Mouse (Mus musculus) forebrain, embryonic 12.5 days (tissue): ENCODE data around the gene Rhno1. TPM values are rescaled to one million over a fixed set of nuclear protein-coding genes. Genes with fewer than 3 reads are reported as not detected.
"Not testable (repeated sequence)": the region's sequence is repeated elsewhere in the genome, so short reads cannot be mapped to it uniquely, and the experiment has no call there.

ENCODE experiments used
- ATAC-seq: fragments of 200-750 bp; cut with Nextera tagmentation; 2 replicates; pipeline ENCODE4 v1.8.0; 2017; ENCODE audit warnings: moderate TSS enrichment; ENCODE audit not compliant: low FRiP score
- H3K27ac ChIP-seq: fragments of 300-500 bp; sonication (generic); 2 replicates; pipeline ENCODE4 v1.5.1; 2016; ENCODE audit warnings: mild to moderate bottlenecking
- H3K27me3 ChIP-seq: fragments of 300-500 bp; sonication (generic); 2 replicates; pipeline ENCODE4 v1.6.1; 2016; ENCODE audit warnings: mild to moderate bottlenecking
- H3K36me3 ChIP-seq: fragments of 300-500 bp; sonication (generic); replicated peaks from 2 replicates; pipeline ENCODE4 v1.6.1; 2016; ENCODE audit warnings: mild to moderate bottlenecking
- H3K4me1 ChIP-seq: fragments of 300-500 bp; sonication (generic); 2 replicates; pipeline ENCODE4 v1.6.1; 2016
- H3K4me2 ChIP-seq: fragments of 300-500 bp; sonication (generic); 2 replicates; pipeline ENCODE4 v1.6.1; 2016; ENCODE audit warnings: mild to moderate bottlenecking, moderate library complexity
- H3K4me3 ChIP-seq: fragments of 300-500 bp; sonication (generic); replicated peaks from 2 replicates; pipeline ENCODE4 v1.5.1; 2016; ENCODE audit warnings: mild to moderate bottlenecking
- H3K9ac ChIP-seq: fragments of 300-500 bp; sonication (generic); 2 replicates; pipeline ENCODE4 v1.6.1; 2016; ENCODE audit warnings: mild to moderate bottlenecking
- H3K9me3 ChIP-seq: fragments of 300-500 bp; sonication (generic); 2 replicates; pipeline ENCODE4 v1.6.1; 2016
- WGBS: fragments of 180-500 bp; shearing (Covaris S2); methylation state at CpG from one replicate; pipeline ENCODE4 v1.1.7; 2016; 5-methylcytosine and 5-hydroxymethylcytosine counted together
- polyA plus RNA-seq: library from polyadenylated mRNA; unstranded; fragments of >200 nt; fragmentation: Nextera tagmentation; extraction: Ambion mirVana; gene quantifications from 2 replicates; pipeline ENCODE4 v1.2.1, GENCODE M21; 2016

The Rhno1 gene
- polyA plus RNA-seq, 1 experiment from 2014 or later = 183 TPM

- no peaks in the 10 kb centered on the region for H3K4me1 ChIP-seq
- H3K4me2 ChIP-seq = no peak overlapping the region
- H3K9me3 ChIP-seq = no peaks in the 10 kb centered on the region
- H3K36me3 ChIP-seq = peaks cover 8% of the 10 kb centered on the region; the same call in 1 of the 2 replicates
- no peak overlapping the region for H3K4me3 ChIP-seq
- ATAC-seq = no peak
- no peak overlapping the region for H3K27ac ChIP-seq
- no peak overlapping the region for H3K9ac ChIP-seq
- WGBS = 81% methylated on average over 3 of the region's 3 CpGs
- H3K27me3 ChIP-seq = no peaks in the 10 kb centered on the region
These were observed 18.5 kb upstream of the Rhno1 start for GRCm38 (mm10) chr6:128381254-128381653.

- H3K27ac ChIP-seq, ATAC-seq, H3K9ac ChIP-seq, H3K4me2 ChIP-seq, H3K27me3 ChIP-seq, H3K4me1 ChIP-seq, H3K4me3 ChIP-seq, H3K9me3 ChIP-seq: not testable (repeated sequence)
- 58% methylated on average over 1 of the region's 1 CpGs for WGBS
- H3K36me3 ChIP-seq = peaks cover 11% of the 10 kb centered on the region; the same call in 1 of the 2 replicates
These were observed 18.0 kb upstream of the Rhno1 start for GRCm38 (mm10) chr6:128380594-128381167.

DNA sequence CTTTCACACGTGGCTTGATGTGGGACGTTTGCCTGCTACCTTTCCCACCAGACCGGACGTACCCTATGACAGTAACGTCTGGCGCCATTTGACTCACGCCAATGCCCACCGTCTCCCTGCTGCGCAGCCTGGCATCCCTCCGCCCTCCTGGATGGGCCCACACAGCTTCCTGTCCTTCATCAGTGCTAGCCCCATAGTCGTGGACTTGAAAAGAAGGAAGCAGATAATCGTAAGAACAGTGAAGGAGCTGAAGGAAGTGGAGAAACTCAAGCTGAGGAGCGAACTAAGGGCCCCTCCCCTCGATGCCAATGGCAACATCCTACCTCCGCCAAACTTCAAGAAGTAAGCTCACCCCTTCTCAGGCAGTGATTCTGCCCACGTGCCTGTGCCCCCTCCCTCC lies 16.9 kb upstream of the Rhno1 start:
- Histone ChIP-seq H3K27me3 (no peaks in the 10 kb centered on the region), H3K36me3 (peaks cover 18% of the 10 kb centered on the region), H3K27ac (no peak overlapping the region), H3K4me3 (no peak overlapping the region), H3K4me2 (no peak overlapping the region), H3K9me3 (no peaks in the 10 kb centered on the region), H3K9ac (no peak overlapping the region), H3K4me1 (peaks cover 11% of the 10 kb centered on the region)
- 87% methylated on average over 16 of the region's 16 CpGs for WGBS
- no peak for ATAC-seq

GRCm38 (mm10) chr6:128376371-128377085 lies 13.8 kb upstream of the Rhno1 start:
- no peak overlapping the region for H3K4me2 ChIP-seq
- 92% methylated on average over 17 of the region's 17 CpGs for WGBS
- H3K27me3 ChIP-seq = no peaks in the 10 kb centered on the region
- no peaks in the 10 kb centered on the region for H3K9me3 ChIP-seq
- H3K4me1 ChIP-seq = peaks cover 16% of the 10 kb centered on the region
- no peak for ATAC-seq
- no peak overlapping the region for H3K27ac ChIP-seq
- H3K9ac ChIP-seq = no peak overlapping the region
- H3K36me3 ChIP-seq = peaks cover 49% of the 10 kb centered on the region
- no peak overlapping the region for H3K4me3 ChIP-seq

- H3K27me3 ChIP-seq = no peaks in the 10 kb centered on the region
- no peak within 1 kb of the TSS for H3K4me3 ChIP-seq
- 0 out of 2 replicates have a peak within 1 kb of the TSS, but pooled peaks have one; percentile 7 for H3K9ac ChIP-seq
- ATAC-seq = peak; percentile 83; the same call in 1 of the 2 replicates
- 8% methylated on average over 6 of the region's 6 CpGs for WGBS
- no peak within 1 kb of the TSS for H3K4me2 ChIP-seq
- no peak within 1 kb of the TSS for H3K27ac ChIP-seq
- peaks cover 62% of the 10 kb centered on the region for H3K36me3 ChIP-seq
- no peaks in the 10 kb centered on the region for H3K9me3 ChIP-seq
- peaks cover 16% of the 10 kb centered on the region for H3K4me1 ChIP-seq
These were observed 12.5 kb upstream of the Rhno1 start, which contains the start of the genes Tex52 and Gm44596 for GRCm38 (mm10) chr6:128375192-128375591. Gene Tex52 (plus strand): TSS chr6:128375456. Gene Gm44596 (plus strand): TSS chr6:128375503.

GRCm38 (mm10) chr6:128370040-128370439 lies 7.3 kb upstream of the Rhno1 start:
- 95% methylated on average over 5 of the region's 5 CpGs for WGBS
- H3K36me3 ChIP-seq = peaks cover 97% of the 10 kb centered on the region
- H3K27ac ChIP-seq = no peak overlapping the region
- H3K9ac ChIP-seq = no peak overlapping the region
- H3K9me3 ChIP-seq = no peaks in the 10 kb centered on the region
- H3K4me3 ChIP-seq = no peak overlapping the region
- no peaks in the 10 kb centered on the region for H3K27me3 ChIP-seq
- H3K4me1 ChIP-seq = peaks cover 10% of the 10 kb centered on the region
- H3K4me2 ChIP-seq = no peak overlapping the region
- no peak for ATAC-seq

- H3K27ac ChIP-seq = no peak overlapping the region
- no peak overlapping the region for H3K9ac ChIP-seq
- no peak for ATAC-seq
- H3K4me2 ChIP-seq = no peak overlapping the region
- H3K9me3 ChIP-seq = no peaks in the 10 kb centered on the region
- H3K36me3 ChIP-seq = peaks cover 62% of the 10 kb centered on the region
- 91% methylated on average over 5 of the region's 5 CpGs for WGBS
- no peaks in the 10 kb centered on the region for H3K27me3 ChIP-seq
- no peak overlapping the region for H3K4me3 ChIP-seq
- H3K4me1 ChIP-seq = peaks cover 23% of the 10 kb centered on the region
These were observed 3.8 kb upstream of the Rhno1 start for GRCm38 (mm10) chr6:128366466-128366865.

DNA sequence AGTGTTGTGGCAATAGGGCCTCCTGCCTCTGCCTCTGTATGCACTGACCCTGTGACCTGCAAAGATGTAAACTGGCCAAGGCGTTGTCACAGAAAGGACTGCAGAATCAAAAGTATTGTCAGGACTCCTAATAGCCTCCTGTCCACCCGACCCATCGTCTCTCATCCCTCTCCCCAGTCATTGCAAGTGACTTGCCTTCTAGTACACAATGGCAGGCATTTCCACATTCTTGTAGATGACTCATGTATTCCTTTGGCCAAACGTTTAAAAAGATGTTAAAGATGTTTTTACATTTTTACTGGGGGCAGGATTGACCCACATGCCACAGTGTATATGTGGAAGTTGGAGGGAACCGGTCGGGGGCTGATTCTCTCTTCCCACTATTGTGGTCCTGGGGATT lies 2.0 kb upstream of the Rhno1 start:
- 0 out of 2 replicates have a peak overlapping the region, but pooled peaks have one; percentile 12 for H3K9ac ChIP-seq
- peak overlapping the region; percentile 75 for H3K4me2 ChIP-seq
- no peak overlapping the region for H3K27ac ChIP-seq
- H3K27me3 ChIP-seq = no peaks in the 10 kb centered on the region
- no peak for ATAC-seq
- H3K4me3 ChIP-seq = 0 out of 2 replicates have a peak overlapping the region, but pooled peaks have one; percentile 7
- peaks cover 41% of the 10 kb centered on the region for H3K4me1 ChIP-seq
- H3K9me3 ChIP-seq = no peaks in the 10 kb centered on the region
- H3K36me3 ChIP-seq = peaks cover 44% of the 10 kb centered on the region
- WGBS = 85% methylated on average over 6 of the region's 6 CpGs

DNA sequence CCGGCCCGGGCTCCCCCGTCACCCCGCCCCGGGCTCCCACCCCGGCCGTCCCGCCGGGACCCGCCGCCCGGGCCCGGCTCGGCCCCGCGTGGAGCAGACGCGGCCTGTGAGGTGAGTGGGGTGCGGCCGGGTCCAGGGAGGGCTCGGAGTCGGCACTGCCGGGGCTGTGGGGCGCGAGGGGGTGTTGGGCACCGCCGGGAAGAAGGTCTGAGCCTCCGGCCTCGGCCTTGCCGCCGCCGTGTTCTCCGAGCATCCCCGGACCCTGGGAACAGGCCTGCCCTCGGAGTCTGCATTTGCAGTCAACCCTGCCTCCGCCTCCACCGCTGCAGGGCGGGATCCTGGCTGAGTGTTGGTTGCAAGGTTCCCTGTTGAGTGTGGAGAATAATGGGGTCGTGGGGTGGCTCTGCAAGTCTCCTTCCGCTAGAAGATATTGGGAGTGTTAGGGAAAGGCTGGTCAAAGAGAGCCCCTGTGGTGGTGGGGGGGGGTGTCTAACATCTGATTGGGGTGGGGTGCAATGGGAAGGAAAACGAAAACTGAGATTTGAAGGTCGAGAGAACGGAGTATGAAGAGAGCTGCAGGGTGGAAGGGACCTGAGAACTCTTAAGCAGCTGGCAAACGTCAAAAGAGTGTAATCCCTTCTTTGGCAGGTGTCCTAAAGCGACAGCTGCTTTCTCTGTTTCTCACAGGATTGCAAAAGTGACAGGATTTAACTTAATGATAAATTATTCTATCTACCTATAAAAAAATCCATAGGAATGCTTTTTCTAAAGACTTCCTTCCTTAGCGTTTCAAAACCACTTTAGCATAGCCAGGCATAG lies 505 bp upstream of the Rhno1 start:
- H3K4me2 ChIP-seq = peak overlapping the region; percentile 75
- no peaks in the 10 kb centered on the region for H3K9me3 ChIP-seq
- H3K4me1 ChIP-seq = peaks cover 47% of the 10 kb centered on the region
- H3K27me3 ChIP-seq = no peaks in the 10 kb centered on the region
- WGBS = 1% methylated on average over 46 of the region's 46 CpGs
- no peak for ATAC-seq
- H3K9ac ChIP-seq = peak overlapping the region; percentile 91
- peaks cover 35% of the 10 kb centered on the region for H3K36me3 ChIP-seq
- peak overlapping the region; percentile 77 for H3K4me3 ChIP-seq
- H3K27ac ChIP-seq = peak overlapping the region; percentile 95

GRCm38 (mm10) chr6:128361901-128362300 lies 810 bp downstream of the Rhno1 start:
- peak overlapping the region; percentile 95 for H3K27ac ChIP-seq
- no peak; the same call in 1 of the 2 replicates for ATAC-seq
- no peaks in the 10 kb centered on the region for H3K27me3 ChIP-seq
- peak overlapping the region; percentile 75 for H3K4me2 ChIP-seq
- peak overlapping the region; percentile 77 for H3K4me3 ChIP-seq
- no peaks in the 10 kb centered on the region for H3K9me3 ChIP-seq
- H3K36me3 ChIP-seq = peaks cover 36% of the 10 kb centered on the region
- H3K9ac ChIP-seq = peak overlapping the region; percentile 91
- WGBS = 13% methylated on average over 9 of the region's 9 CpGs
- H3K4me1 ChIP-seq = peaks cover 47% of the 10 kb centered on the region

- Histone ChIP-seq H3K36me3 (peaks cover 21% of the 10 kb centered on the region), H3K27me3 (no peaks in the 10 kb centered on the region), H3K4me3 (no peak overlapping the region), H3K4me2 (no peak overlapping the region), H3K9me3 (no peaks in the 10 kb centered on the region), H3K9ac (peak overlapping the region; percentile 7; the same call in 1 of the 2 replicates), H3K4me1 (peaks cover 50% of the 10 kb centered on the region), H3K27ac (no peak overlapping the region)
- no peak for ATAC-seq
- WGBS = 16% methylated on average over 2 of the region's 2 CpGs
These were observed 3.7 kb downstream of the Rhno1 start for GRCm38 (mm10) chr6:128358999-128359398.
